Mouse (Mus musculus) CH12.LX (cell line): ENCODE results near the gene Pex19. TPM values are rescaled to one million over a fixed set of nuclear protein-coding genes. Genes with fewer than 3 reads are reported as not detected.

Experiments used
- DNase-seq: peaks from one replicate; pipeline ENCODE4 v3.0.0-alpha.2; 2013; ENCODE audit errors: extremely low read depth
- H3K27ac ChIP-seq: 2 replicates; pipeline ENCODE4 v1.5.1; 2012; ENCODE audit warnings: low read depth, mild to moderate bottlenecking, control low read depth, moderate library complexity; ENCODE audit not compliant: insufficient read depth
- H3K27me3 ChIP-seq: replicated peaks from 2 replicates; pipeline ENCODE3; 2012; ENCODE audit warnings: inconsistent platforms
- H3K36me3 ChIP-seq, 2 experiments: replicated peaks in 1 of 2; 2 replicates each; pipeline versions ENCODE3 to v1.6.1; 2012; ENCODE audit warnings: inconsistent platforms in 1 of 2, low read length in 1 of 2, mild to moderate bottlenecking in 1 of 2, mixed read lengths in 1 of 2, moderate library complexity in 1 of 2; ENCODE audit not compliant: control insufficient read depth in 1 of 2, insufficient read depth in 1 of 2
- H3K4me1 ChIP-seq, 2 experiments: 2 replicates each; pipeline ENCODE4 v1.6.1; 2012; ENCODE audit warnings: inconsistent platforms in 1 of 2, moderate library complexity in 1 of 2; ENCODE audit not compliant: insufficient read depth in 2 of 2, control insufficient read depth in 1 of 2
- H3K4me2 ChIP-seq: 2 replicates; pipeline ENCODE4 v1.6.1; 2012; ENCODE audit warnings: low read depth, mild to moderate bottlenecking, control low read depth; ENCODE audit not compliant: poor library complexity, insufficient read depth, severe bottlenecking
- H3K4me3 ChIP-seq, 3 experiments: fragments of 150-350 bp in 1 of 3; sonication (generic) in 1 of 3; replicated peaks in 1 of 3; 2 replicates each; pipeline versions ENCODE3 to v1.5.1; 2011 to 2012; ENCODE audit warnings: low read depth in 2 of 3, low read length in 2 of 3, mild to moderate bottlenecking in 2 of 3, moderate library complexity in 2 of 3, control low read depth in 1 of 3, improper control_type of control experiment in 1 of 3, inconsistent platforms in 1 of 3, mixed read lengths in 1 of 3; ENCODE audit not compliant: poor library complexity in 1 of 3
- H3K79me2 ChIP-seq: replicated peaks from 2 replicates; pipeline ENCODE4 v1.6.1; 2012; ENCODE audit warnings: mild to moderate bottlenecking, moderate library complexity; ENCODE audit not compliant: control insufficient read depth, poor library complexity, insufficient read depth, severe bottlenecking; ENCODE audit errors: extremely low read depth
- H3K9ac ChIP-seq: 2 replicates; pipeline ENCODE4 v1.6.1; 2012; ENCODE audit warnings: low read depth, mild to moderate bottlenecking, control low read depth, moderate library complexity; ENCODE audit not compliant: insufficient read depth
- H3K9me3 ChIP-seq: replicated peaks from 2 replicates; pipeline ENCODE3; 2012; ENCODE audit warnings: low read length, inconsistent platforms, mixed read lengths
- BHLHE40 ChIP-seq: IDR thresholded peaks from 2 replicates; pipeline ENCODE4 v1.6.1; 2011; ENCODE audit warnings: mild to moderate bottlenecking, low read depth, low read length, improper control_type of control experiment
- CHD1 ChIP-seq: IDR thresholded peaks from 2 replicates; pipeline ENCODE4 v1.6.1; 2012; ENCODE audit warnings: low read depth, low read length, improper control_type of control experiment, inconsistent platforms
- E2F4 ChIP-seq: IDR thresholded peaks from 2 replicates; pipeline ENCODE4 v1.6.1; 2011; ENCODE audit warnings: low read depth, low read length, improper control_type of control experiment; ENCODE audit not compliant: insufficient replicate concordance
- HCFC1 ChIP-seq: IDR thresholded peaks from 2 replicates; pipeline ENCODE4 v1.6.1; 2012; ENCODE audit warnings: low read depth, mild to moderate bottlenecking, inconsistent platforms, low read length, improper control_type of control experiment
- JUN ChIP-seq: IDR thresholded peaks from 2 replicates; pipeline ENCODE4 v1.6.1; 2011; ENCODE audit warnings: low read depth, mild to moderate bottlenecking, low read length, improper control_type of control experiment, moderate library complexity; ENCODE audit not compliant: insufficient read depth
- KAT2A ChIP-seq: IDR thresholded peaks from 2 replicates; pipeline ENCODE4 v1.6.1; 2012; ENCODE audit warnings: low read length, improper control_type of control experiment, inconsistent platforms; ENCODE audit not compliant: insufficient replicate concordance
- MAFK ChIP-seq: IDR thresholded peaks from 2 replicates; pipeline ENCODE4 v1.6.1; 2011; ENCODE audit warnings: low read length, improper control_type of control experiment; ENCODE audit not compliant: insufficient replicate concordance
- MAZ ChIP-seq: IDR thresholded peaks from 2 replicates; pipeline ENCODE4 v1.6.1; 2012; ENCODE audit warnings: low read depth, mild to moderate bottlenecking, inconsistent platforms, low read length, improper control_type of control experiment, moderate library complexity
- MEF2A ChIP-seq: IDR thresholded peaks from 2 replicates; pipeline ENCODE4 v1.6.1; 2014; ENCODE audit warnings: low read depth, mild to moderate bottlenecking, inconsistent platforms, low read length, improper control_type of control experiment, borderline replicate concordance
- MYC ChIP-seq: IDR thresholded peaks from 2 replicates; pipeline ENCODE4 v1.6.1; 2011; ENCODE audit warnings: low read depth, mild to moderate bottlenecking, improper control_type of control experiment, low read length
- NRF1 ChIP-seq: IDR thresholded peaks from 2 replicates; pipeline ENCODE4 v1.6.1; 2014; ENCODE audit warnings: low read depth, mild to moderate bottlenecking, inconsistent platforms, low read length, improper control_type of control experiment, moderate library complexity
- PAX5 ChIP-seq: IDR thresholded peaks from 2 replicates; pipeline ENCODE4 v1.6.1; 2012; ENCODE audit warnings: low read length, inconsistent platforms, mixed read lengths
- POLR2A ChIP-seq: IDR thresholded peaks from 2 replicates; pipeline ENCODE4 v1.6.1; 2011; ENCODE audit warnings: low read depth, mild to moderate bottlenecking, improper control_type of control experiment, low read length
- RAD21 ChIP-seq: IDR thresholded peaks from 2 replicates; pipeline ENCODE4 v1.6.1; 2011; ENCODE audit warnings: low read depth, mild to moderate bottlenecking, low read length, improper control_type of control experiment, moderate library complexity
- RCOR1 ChIP-seq: conservative IDR thresholded peaks from 2 replicates; pipeline ENCODE4 v1.6.1; 2012; ENCODE audit warnings: low read depth, mild to moderate bottlenecking, inconsistent platforms, low read length, improper control_type of control experiment
- SIN3A ChIP-seq: IDR thresholded peaks from 2 replicates; pipeline ENCODE4 v1.6.1; 2012; ENCODE audit warnings: low read length, improper control_type of control experiment, inconsistent platforms
- UBTF ChIP-seq: IDR thresholded peaks from 2 replicates; pipeline ENCODE4 v1.6.1; 2012; ENCODE audit warnings: low read depth, mild to moderate bottlenecking, inconsistent platforms, low read length, improper control_type of control experiment, moderate library complexity
- USF1 ChIP-seq: IDR thresholded peaks from 2 replicates; pipeline ENCODE4 v1.6.1; 2014; ENCODE audit warnings: low read depth, mild to moderate bottlenecking, inconsistent platforms, low read length, improper control_type of control experiment
- ZC3H11A ChIP-seq: IDR thresholded peaks from 2 replicates; pipeline ENCODE4 v1.6.1; 2012; ENCODE audit warnings: low read depth, mild to moderate bottlenecking, inconsistent platforms, low read length, improper control_type of control experiment
- ZKSCAN1 ChIP-seq: IDR thresholded peaks from 2 replicates; pipeline ENCODE4 v1.6.1; 2012; ENCODE audit warnings: low read depth, inconsistent platforms, low read length, improper control_type of control experiment, borderline replicate concordance
- ZMIZ1 ChIP-seq: IDR thresholded peaks from 2 replicates; pipeline ENCODE4 v1.6.1; 2012; ENCODE audit warnings: low read depth, mild to moderate bottlenecking, inconsistent platforms, low read length, improper control_type of control experiment
- ZNF384 ChIP-seq: IDR thresholded peaks from 2 replicates; pipeline ENCODE4 v1.6.1; 2012; ENCODE audit warnings: low read depth, low read length, improper control_type of control experiment, inconsistent platforms
- dilution Hi-C: fragments of 300-500 bp; cut with MboI; formaldehyde crosslinking; loops from 2 replicates; pipeline ENCODE4 v1.14.3; 2020; ENCODE audit warnings: low sequenced_read_pairs; ENCODE audit not compliant: extremely low pct_unique_long_range_greater_than_20kb, extremely low pct_ligation_motif_present
- in situ Hi-C: fragments of 300-500 bp; cut with MboI; formaldehyde crosslinking; loops from 3 replicates; pipeline ENCODE4 v1.14.3; 2019; ENCODE audit warnings: low sequenced_read_pairs, low pct_ligation_motif_present, low pct_unique_long_range_greater_than_20kb, mixed read lengths
- polyA plus RNA-seq: library from polyadenylated mRNA; unstranded; fragments of >175 nt; gene quantifications from 2 replicates; pipeline ENCODE4 v1.2.1, GENCODE M21; 2012; ENCODE audit warnings: low read depth; ENCODE audit not compliant: insufficient read length
- total RNA-seq, 2 experiments: library from RNA; depleted of rRNA; stranded (reverse); fragments of 300-350 nt in 1 of 2; fragments of >200 nt in 1 of 2; gene quantifications; 2 replicates each; pipeline ENCODE4 v1.2.3; 2012 to 2014

The Pex19 gene
- total and polyA plus RNA-seq, 3 experiments, result 43.5 to 58.2 (median 53.6) TPM

DNA sequence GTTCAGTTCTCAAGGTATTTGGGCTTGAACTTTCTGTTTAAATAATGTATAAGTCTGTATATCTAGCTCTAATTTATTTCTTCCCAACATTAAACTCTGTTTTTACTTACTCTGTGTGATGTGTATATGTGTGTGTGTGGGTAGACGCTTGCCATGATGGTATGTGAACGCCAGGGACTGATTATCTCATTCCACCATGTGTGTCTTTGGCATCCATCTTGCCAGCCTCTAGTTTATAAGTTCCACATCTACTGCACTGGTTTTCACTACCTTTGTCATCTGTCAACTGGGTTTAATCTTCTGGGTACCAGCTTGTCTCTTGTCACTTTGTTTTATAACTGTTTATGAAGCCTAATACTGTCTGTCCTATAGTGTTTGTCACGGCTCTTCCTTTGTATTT, 29.0 kb downstream of the Pex19 start:
- H3K27ac ChIP-seq, result no peak overlapping the region
- in situ Hi-C loops, result no loop called here
- H3K4me1 ChIP-seq, result peaks cover 0 to 28% of the 10 kb centered on the region in 2 experiments; a peak in 2 of 4 replicates
- H3K9me3 ChIP-seq, result no peaks in the 10 kb centered on the region
- H3K27me3 ChIP-seq, result no peaks in the 10 kb centered on the region
- peaks cover 28% of the 10 kb centered on the region for H3K79me2 ChIP-seq
- H3K9ac ChIP-seq, result no peak overlapping the region
- TF ChIP-seq PAX5 (no peak), MAZ (no peak), ZC3H11A (no peak), BHLHE40 (no peak), ZMIZ1 (no peak), HCFC1 (no peak), UBTF (no peak), USF1 (no peak), MYC (no peak), ZNF384 (no peak), MAFK (no peak), RAD21 (no peak), POLR2A (no peak)
- TF ChIP-seq, all 38 proteins: peak for 0
- no peak for DNase-seq
- Histone ChIP-seq H3K4me2 (no peak overlapping the region), H3K36me3 (peaks cover 34 to 65% of the 10 kb centered on the region in 2 experiments), H3K4me3 (no peak overlapping the region)
- dilution Hi-C loops, result no loop called here

GRCm38 (mm10) chr1:172159970-172160369, 33.4 kb downstream of the Pex19 start:
- Histone ChIP-seq H3K4me3 (no peak overlapping the region), H3K27me3 (no peaks in the 10 kb centered on the region), H3K9me3 (no peaks in the 10 kb centered on the region), H3K4me2 (no peak overlapping the region), H3K4me1 (peaks cover 0 to 45% of the 10 kb centered on the region in 2 experiments; a peak in 2 of 4 replicates), H3K9ac (no peak overlapping the region), H3K27ac (no peak overlapping the region), H3K79me2 (peaks cover 37% of the 10 kb centered on the region), H3K36me3 (peaks cover 10 to 60% of the 10 kb centered on the region in 2 experiments)
- no peak for TF ChIP-seq JUN
- no peak for TF ChIP-seq HCFC1
- TF ChIP-seq MEF2A, result no peak
- no peak for TF ChIP-seq ZKSCAN1
- TF ChIP-seq RCOR1, result no peak
- no peak for TF ChIP-seq KAT2A
- no peak for TF ChIP-seq ZC3H11A
- TF ChIP-seq E2F4, result no peak
- no peak for TF ChIP-seq CHD1
- TF ChIP-seq SIN3A, result no peak
- no peak for TF ChIP-seq MYC
- no peak for TF ChIP-seq NRF1
- dilution Hi-C loops (no loop called here), in situ Hi-C loops (loop anchor here (5.0 kb wide), 1 partner anchor 92 kb away; no protein-coding TSS in a partner anchor)
- no peak for DNase-seq
